34 mouse cellular contexts compared by ENCODE assay signal in the genomic region with DNA sequence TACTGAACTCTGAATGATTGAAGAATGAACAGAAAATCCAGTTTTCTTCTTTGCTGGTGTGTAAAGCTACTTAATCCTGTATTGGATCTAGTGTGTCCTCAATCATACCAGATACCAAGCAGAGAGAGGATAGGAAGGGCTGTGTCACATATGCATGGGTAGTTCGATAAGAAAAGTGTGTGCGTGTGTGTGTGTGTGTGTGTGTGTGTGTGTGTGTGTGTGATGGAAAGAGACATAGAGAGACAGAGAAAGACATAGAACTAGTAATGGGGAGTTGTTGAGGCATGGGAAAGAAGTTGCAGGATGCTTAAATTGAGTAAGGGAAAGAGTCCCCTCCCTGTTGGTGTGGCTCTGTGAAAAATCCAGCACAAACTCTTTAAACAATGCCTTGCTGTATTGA. TPM values are rescaled to one million over a fixed set of nuclear protein-coding genes. Genes with fewer than 3 reads are reported as not detected.
"Had no signal": no experiment of that assay in that cellular context is flagged by ENCODE, and none has a peak within 500 bp of the region (broad histone marks: within the 10 kb centered on the region; RNA-seq: fewer than 3 reads in every experiment).

A gene (minus strand): TSS at position 101 of the 400 bp plus-strand sequence.

- H3K9ac ChIP-seq: embryonic facial prominence, embryonic 12.5 days; embryonic facial prominence, embryonic 13.5 days; embryonic facial prominence, embryonic 15.5 days; forebrain, embryonic 12.5 days; forebrain, embryonic 13.5 days; forebrain, embryonic 15.5 days; forebrain, postnatal 0 days had no signal

- H3K27me3 ChIP-seq: embryonic facial prominence, embryonic 12.5 days; embryonic facial prominence, embryonic 13.5 days; embryonic facial prominence, embryonic 15.5 days; forebrain, embryonic 12.5 days; forebrain, embryonic 13.5 days; forebrain, embryonic 15.5 days had no signal

- DNase-seq: cerebellum, adult 2 months; cerebellum, adult 8-10 months; cerebellum, adult 9-10 months; cerebellum, adult 9-11 months; cerebellum, postnatal 10 days; cerebellum, postnatal 14 days; cerebellum, postnatal 25 days; cerebellum, postnatal 36 days; embryo, embryonic 11 days; forebrain, postnatal 0 days; gastrocnemius, adult 2 months; gastrocnemius, postnatal 10 days; gastrocnemius, postnatal 14 days; gastrocnemius, postnatal 25 days; gastrocnemius, postnatal 36 days; heart, adult 18-20 months; heart, adult 2 months had no signal

- H3K4me3 ChIP-seq: embryonic facial prominence, embryonic 10.5 days; embryonic facial prominence, embryonic 12.5 days; embryonic facial prominence, embryonic 13.5 days; embryonic facial prominence, embryonic 15.5 days; erythroblast, embryonic 14.5 days; forebrain, embryonic 10.5 days; forebrain, embryonic 12.5 days; forebrain, embryonic 13.5 days; forebrain, embryonic 15.5 days; gastrocnemius, adult 2 months; heart, adult 2 months had no signal

- H3K4me1 ChIP-seq: embryonic facial prominence, embryonic 10.5 days; embryonic facial prominence, embryonic 12.5 days; embryonic facial prominence, embryonic 13.5 days; embryonic facial prominence, embryonic 15.5 days; forebrain, embryonic 13.5 days; forebrain, embryonic 15.5 days had no signal

- ATAC-seq: forebrain, embryonic 13.5 days; forebrain, embryonic 14.5 days; forebrain, embryonic 15.5 days; forebrain, embryonic 16.5 days; forebrain, postnatal 0 days had no signal

- H3K36me3 ChIP-seq: embryonic facial prominence, embryonic 10.5 days; embryonic facial prominence, embryonic 12.5 days; embryonic facial prominence, embryonic 13.5 days; embryonic facial prominence, embryonic 15.5 days; forebrain, embryonic 10.5 days; forebrain, embryonic 12.5 days; forebrain, embryonic 15.5 days had no signal

- H3K9me3 ChIP-seq: embryonic facial prominence, embryonic 10.5 days; embryonic facial prominence, embryonic 12.5 days; embryonic facial prominence, embryonic 13.5 days; embryonic facial prominence, embryonic 15.5 days; forebrain, embryonic 10.5 days; forebrain, embryonic 12.5 days; forebrain, embryonic 13.5 days; forebrain, embryonic 15.5 days had no signal

- H3K27ac ChIP-seq: embryonic facial prominence, embryonic 10.5 days; embryonic facial prominence, embryonic 12.5 days; embryonic facial prominence, embryonic 13.5 days; embryonic facial prominence, embryonic 15.5 days; forebrain, embryonic 10.5 days; forebrain, embryonic 12.5 days; forebrain, embryonic 13.5 days; forebrain, embryonic 15.5 days; gastrocnemius, adult 2 months; heart, adult 2 months had no signal

- H3K4me2 ChIP-seq: embryonic facial prominence, embryonic 12.5 days; embryonic facial prominence, embryonic 13.5 days; embryonic facial prominence, embryonic 15.5 days; forebrain, embryonic 12.5 days; forebrain, embryonic 13.5 days; forebrain, embryonic 15.5 days had no signal

RNA-seq across cellular contexts. Expression of the gene that starts here (rescaled TPM):
- total RNA-seq: common myeloid progenitor, adult 5-6 weeks; forebrain, postnatal 0 days; gastrocnemius, adult 18-20 months; gastrocnemius, adult 2 months; gastrocnemius, adult 8-10 months; gastrocnemius, postnatal 10 days; gastrocnemius, postnatal 14 days; gastrocnemius, postnatal 25 days; gastrocnemius, postnatal 36 days; granulocyte monocyte progenitor cell, adult 5-6 weeks; heart, adult 18-20 months had no signal
- polyA plus RNA-seq: embryonic facial prominence, embryonic 10.5 days; embryonic facial prominence, embryonic 11.5 days; embryonic facial prominence, embryonic 12.5 days; embryonic facial prominence, embryonic 13.5 days; embryonic facial prominence, embryonic 15.5 days; erythroblast, embryonic 14.5 days; forebrain, embryonic 10.5 days; forebrain, embryonic 11.5 days; forebrain, embryonic 12.5 days; forebrain, embryonic 14.5 days; forebrain, embryonic 16.5 days had no signal
